Mouse (Mus musculus) bone marrow macrophage, adult 2 months (primary cell): Measurements from ENCODE around the gene Grifin.

ENCODE experiments used
- CTCF ChIP-seq: IDR thresholded peaks from 2 replicates; pipeline ENCODE4 v1.5.1; 2012; ENCODE audit warnings: low read depth, mild to moderate bottlenecking, low read length, moderate library complexity
- POLR2A ChIP-seq: IDR thresholded peaks from 2 replicates; pipeline ENCODE4 v1.6.1; 2012; ENCODE audit warnings: mild to moderate bottlenecking, low read depth, low read length, borderline replicate concordance

- TF ChIP-seq CTCF (no peak), POLR2A (no peak)
Measured at GRCm38 (mm10) chr5:140572611-140573010, 7.7 kb upstream of the Grifin start.
